In genomic region chr8:120813028-120813427, GRCm38 (mm10) we compare ENCODE assay signal across 13 mouse cellular contexts.
"Had no signal": no experiment of that assay in that cellular context is flagged by ENCODE, and none has a peak within 500 bp of the region (broad histone marks: within the 10 kb centered on the region; RNA-seq: fewer than 3 reads in every experiment).

No protein-coding gene starts in this region.

- H3K4me2 ChIP-seq: limb, embryonic 15.5 days; liver, embryonic 12.5 days; lung, embryonic 15.5 days; neural tube, embryonic 15.5 days; stomach, embryonic 15.5 days had no signal

- ATAC-seq: liver, embryonic 12.5 days had no signal

- H3K9me3 ChIP-seq: limb, embryonic 15.5 days; liver, embryonic 12.5 days; lung, embryonic 15.5 days; midbrain, embryonic 10.5 days; neural tube, embryonic 15.5 days; stomach, embryonic 15.5 days had no signal

- H3K27ac ChIP-seq: left cerebral cortex, adult 2 months; limb, embryonic 15.5 days; liver, embryonic 12.5 days; lung, embryonic 15.5 days; midbrain, embryonic 10.5 days; neural tube, embryonic 15.5 days; stomach, embryonic 15.5 days had no signal

- H3K36me3 ChIP-seq: limb, embryonic 15.5 days; liver, embryonic 12.5 days; lung, embryonic 15.5 days; midbrain, embryonic 10.5 days; neural tube, embryonic 15.5 days; stomach, embryonic 15.5 days had no signal

- DNase-seq: kidney, postnatal 25 days; midbrain, embryonic 14.5 days; retina, postnatal 1 day; thymus, adult 2 months; thymus, postnatal 25 days had no signal

- H3K4me1 ChIP-seq: liver, embryonic 12.5 days; neural tube, embryonic 15.5 days; stomach, embryonic 15.5 days had no signal

- H3K4me3 ChIP-seq: left cerebral cortex, adult 2 months; limb, embryonic 15.5 days; liver, embryonic 12.5 days; lung, embryonic 15.5 days; midbrain, embryonic 10.5 days; myocyte; neural tube, embryonic 15.5 days; stomach, embryonic 15.5 days had no signal

- H3K9ac ChIP-seq: limb, embryonic 15.5 days; liver, embryonic 12.5 days; lung, embryonic 15.5 days; neural tube, embryonic 15.5 days; stomach, embryonic 15.5 days had no signal

- H3K27me3 ChIP-seq: liver, embryonic 12.5 days; lung, embryonic 15.5 days; stomach, embryonic 15.5 days had no signal
